Mouse (Mus musculus): ENCODE measurements around the gene Ptch2. TPM values are rescaled to one million over a fixed set of nuclear protein-coding genes. Genes with fewer than 3 reads are reported as not detected.

Gene Ptch2
- total RNA-seq, 1 experiment, result 28.2 TPM

- in situ Hi-C loops (cut with MboI; ENCODE audit: low sequenced_read_pairs in 2 of 2, unreplicated experiment in 2 of 2), result no loop called here
- Histone ChIP-seq H3K9ac (ENCODE audit: insufficient read depth, low read depth, low read length, poor library complexity, severe bottlenecking) (no peak overlapping the region), H3K4me1 (ENCODE audit: control insufficient read depth in 2 of 2, insufficient read depth in 2 of 2, low read length in 2 of 2, poor library complexity in 1 of 2) (peaks cover 3 to 6% of the 10 kb centered on the region in 2 experiments; a peak in 2 of 4 replicates), H3K4me3 (ENCODE audit: insufficient read depth in 1 of 2, low read depth in 1 of 2, low read length in 2 of 2, poor library complexity in 1 of 2, severe bottlenecking in 1 of 2) (no peak overlapping the region), H3K36me3 (ENCODE audit: control insufficient read depth, insufficient read depth, low read length, poor library complexity, severe bottlenecking) (peaks cover 2% of the 10 kb centered on the region; the same call in 1 of the 2 replicates), H3K9me3 (ENCODE audit: control insufficient read depth, insufficient read depth, low read depth, low read length) (no peaks in the 10 kb centered on the region), H3K27ac (ENCODE audit: insufficient read depth, low read depth, low read length, poor library complexity, severe bottlenecking) (no peak overlapping the region)
- no peak for DNase-seq (ENCODE audit: low read depth, low spot score)
- no peak for TF ChIP-seq HCFC1 (IDR thresholded peaks at IDR 0.05; ENCODE audit: borderline replicate concordance, insufficient read depth, low read length)
Measured at GRCm38 (mm10) chr4:117053956-117054355, 41.9 kb upstream of the Ptch2 start.

- in situ Hi-C loops (cut with MboI; ENCODE audit: low sequenced_read_pairs in 2 of 2, unreplicated experiment in 2 of 2), result no loop called here
- Histone ChIP-seq H3K27ac (ENCODE audit: insufficient read depth, low read depth, low read length, poor library complexity, severe bottlenecking) (peak overlapping the region; percentile 89; the same call in 1 of the 2 replicates), H3K9me3 (ENCODE audit: control insufficient read depth, insufficient read depth, low read depth, low read length) (no peaks in the 10 kb centered on the region), H3K9ac (ENCODE audit: insufficient read depth, low read depth, low read length, poor library complexity, severe bottlenecking) (no peak overlapping the region), H3K4me1 (ENCODE audit: control insufficient read depth in 2 of 2, insufficient read depth in 2 of 2, low read length in 2 of 2, poor library complexity in 1 of 2) (peaks cover 3 to 6% of the 10 kb centered on the region in 2 experiments; a peak in 2 of 4 replicates), H3K4me3 (ENCODE audit: insufficient read depth in 1 of 2, low read depth in 1 of 2, low read length in 2 of 2, poor library complexity in 1 of 2, severe bottlenecking in 1 of 2) (no peak overlapping the region), H3K36me3 (ENCODE audit: control insufficient read depth, insufficient read depth, low read length, poor library complexity, severe bottlenecking) (peaks cover 7% of the 10 kb centered on the region)
- TF ChIP-seq HCFC1 (IDR thresholded peaks at IDR 0.05; ENCODE audit: borderline replicate concordance, insufficient read depth, low read length) (no peak), ZC3H11A (IDR thresholded peaks at IDR 0.05; ENCODE audit: borderline replicate concordance, low read depth, low read length) (no peak), ZNF384 (IDR thresholded peaks at IDR 0.05; ENCODE audit: low read depth, low read length) (no peak), CHD2 (IDR thresholded peaks at IDR 0.05; ENCODE audit: low read depth, low read length) (no peak), MAFK (IDR thresholded peaks at IDR 0.05; ENCODE audit: insufficient read depth, low read depth, low read length) (no peak)
- no peak for DNase-seq (ENCODE audit: low read depth, low spot score)
Measured at GRCm38 (mm10) chr4:117056102-117056501, 39.8 kb upstream of the Ptch2 start.

DNA sequence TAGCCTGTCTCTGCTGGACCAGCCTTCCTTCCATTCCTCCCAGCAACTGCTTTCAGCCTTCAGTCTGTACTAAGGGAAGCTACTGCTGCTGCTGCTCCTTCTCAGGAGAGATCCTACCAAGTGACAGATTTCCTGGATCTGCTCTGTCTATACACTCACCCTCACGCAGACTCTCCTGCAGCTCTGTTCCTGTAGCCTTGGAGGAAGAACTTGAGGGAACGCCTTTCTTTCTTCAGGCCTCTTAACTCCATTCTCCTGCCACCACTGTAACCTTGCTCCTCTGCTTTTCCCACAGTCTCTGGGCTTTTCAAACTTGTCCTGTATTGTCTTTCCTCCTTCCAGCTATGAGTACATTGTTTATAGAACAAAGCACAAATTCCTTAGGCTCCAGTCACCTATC is 39.4 kb upstream of the Ptch2 start:
- H3K9ac ChIP-seq (ENCODE audit: insufficient read depth, low read depth, low read length, poor library complexity, severe bottlenecking), result no peak overlapping the region
- H3K4me1 ChIP-seq (ENCODE audit: control insufficient read depth in 2 of 2, insufficient read depth in 2 of 2, low read length in 2 of 2, poor library complexity in 1 of 2), result peaks cover 3 to 6% of the 10 kb centered on the region in 2 experiments; a peak in 2 of 4 replicates
- TF ChIP-seq MAFK (IDR thresholded peaks at IDR 0.05; ENCODE audit: insufficient read depth, low read depth, low read length), result no peak
- no peak for TF ChIP-seq HCFC1 (IDR thresholded peaks at IDR 0.05; ENCODE audit: borderline replicate concordance, insufficient read depth, low read length)
- peak; percentile 46; the same call in 1 of the 2 replicates for TF ChIP-seq CHD2 (IDR thresholded peaks at IDR 0.05; ENCODE audit: low read depth, low read length)
- no peak for TF ChIP-seq ZC3H11A (IDR thresholded peaks at IDR 0.05; ENCODE audit: borderline replicate concordance, low read depth, low read length)
- no peak for TF ChIP-seq ZNF384 (IDR thresholded peaks at IDR 0.05; ENCODE audit: low read depth, low read length)
- H3K27ac ChIP-seq (ENCODE audit: insufficient read depth, low read depth, low read length, poor library complexity, severe bottlenecking), result peak overlapping the region; percentile 89
- in situ Hi-C loops (cut with MboI; ENCODE audit: low sequenced_read_pairs in 2 of 2, unreplicated experiment in 2 of 2), result no loop called here
- peak; percentile 69 for DNase-seq (ENCODE audit: low read depth, low spot score)
- no peak overlapping the region for H3K4me3 ChIP-seq (ENCODE audit: insufficient read depth in 1 of 2, low read depth in 1 of 2, low read length in 2 of 2, poor library complexity in 1 of 2, severe bottlenecking in 1 of 2)
- no peaks in the 10 kb centered on the region for H3K9me3 ChIP-seq (ENCODE audit: control insufficient read depth, insufficient read depth, low read depth, low read length)
- H3K36me3 ChIP-seq (ENCODE audit: control insufficient read depth, insufficient read depth, low read length, poor library complexity, severe bottlenecking), result peaks cover 7% of the 10 kb centered on the region

- in situ Hi-C loops (cut with MboI; ENCODE audit: low sequenced_read_pairs in 2 of 2, unreplicated experiment in 2 of 2), result no loop called here
- Histone ChIP-seq H3K4me3 (ENCODE audit: insufficient read depth in 1 of 2, low read depth in 1 of 2, low read length in 2 of 2, poor library complexity in 1 of 2, severe bottlenecking in 1 of 2) (no peak overlapping the region), H3K4me1 (ENCODE audit: control insufficient read depth in 2 of 2, insufficient read depth in 2 of 2, low read length in 2 of 2, poor library complexity in 1 of 2) (peaks cover 6 to 9% of the 10 kb centered on the region in 2 experiments; a peak in 3 of 4 replicates), H3K9ac (ENCODE audit: insufficient read depth, low read depth, low read length, poor library complexity, severe bottlenecking) (no peak overlapping the region), H3K36me3 (ENCODE audit: control insufficient read depth, insufficient read depth, low read length, poor library complexity, severe bottlenecking) (peaks cover 8% of the 10 kb centered on the region), H3K27ac (ENCODE audit: insufficient read depth, low read depth, low read length, poor library complexity, severe bottlenecking) (no peak overlapping the region), H3K9me3 (ENCODE audit: control insufficient read depth, insufficient read depth, low read depth, low read length) (no peaks in the 10 kb centered on the region)
- no peak for TF ChIP-seq ZNF384 (IDR thresholded peaks at IDR 0.05; ENCODE audit: low read depth, low read length)
- no peak for TF ChIP-seq HCFC1 (IDR thresholded peaks at IDR 0.05; ENCODE audit: borderline replicate concordance, insufficient read depth, low read length)
- TF ChIP-seq MAFK (IDR thresholded peaks at IDR 0.05; ENCODE audit: insufficient read depth, low read depth, low read length), result no peak
- TF ChIP-seq CHD2 (IDR thresholded peaks at IDR 0.05; ENCODE audit: low read depth, low read length), result no peak
- TF ChIP-seq ZC3H11A (IDR thresholded peaks at IDR 0.05; ENCODE audit: borderline replicate concordance, low read depth, low read length), result no peak
- no peak for DNase-seq (ENCODE audit: low read depth, low spot score)
Measured at GRCm38 (mm10) chr4:117058512-117058911, 37.4 kb upstream of the Ptch2 start.
